Mouse (Mus musculus) limb, embryonic 13.5 days (tissue): ENCODE data around the gene Lgals7. TPM values are rescaled to one million over a fixed set of nuclear protein-coding genes. Genes with fewer than 3 reads are reported as not detected.
A peak's percentile ranks its signal among the peaks of the same experiment; 100 is the strongest.

ENCODE experiments used
- ATAC-seq: fragments of 200-750 bp; cut with Nextera tagmentation; 2 replicates; pipeline ENCODE4 v1.8.0; 2017; ENCODE audit warnings: low read depth, moderate number of reproducible peaks, moderate TSS enrichment; ENCODE audit not compliant: low FRiP score
- H3K27ac ChIP-seq: fragments of 300-500 bp; sonication (generic); 2 replicates; pipeline ENCODE4 v1.5.1; 2015; ENCODE audit warnings: inconsistent platforms, mild to moderate bottlenecking, moderate library complexity
- H3K27me3 ChIP-seq: fragments of 300-500 bp; sonication (generic); 2 replicates; pipeline ENCODE4 v1.6.1; 2015; ENCODE audit warnings: mild to moderate bottlenecking, inconsistent platforms
- H3K36me3 ChIP-seq: fragments of 300-500 bp; sonication (generic); 2 replicates; pipeline ENCODE4 v1.6.1; 2015; ENCODE audit warnings: inconsistent platforms, mild to moderate bottlenecking, moderate library complexity
- H3K4me1 ChIP-seq: fragments of 300-500 bp; sonication (generic); 2 replicates; pipeline ENCODE4 v1.6.1; 2015; ENCODE audit warnings: inconsistent platforms
- H3K4me2 ChIP-seq: fragments of 300-500 bp; sonication (generic); replicated peaks from 2 replicates; pipeline ENCODE4 v1.6.1; 2015; ENCODE audit warnings: inconsistent platforms, mild to moderate bottlenecking, moderate library complexity
- H3K4me3 ChIP-seq: fragments of 300-500 bp; sonication (generic); 2 replicates; pipeline ENCODE4 v1.5.1; 2015; ENCODE audit warnings: moderate library complexity, mild to moderate bottlenecking, inconsistent platforms
- H3K9ac ChIP-seq: fragments of 300-500 bp; sonication (generic); 2 replicates; pipeline ENCODE4 v1.6.1; 2015; ENCODE audit warnings: mild to moderate bottlenecking, inconsistent platforms
- H3K9me3 ChIP-seq: fragments of 300-500 bp; sonication (generic); 2 replicates; pipeline ENCODE4 v1.6.1; 2016; ENCODE audit warnings: inconsistent platforms
- WGBS: fragments of 180-500 bp; shearing (Covaris S2); methylation state at CpG from one replicate; pipeline ENCODE4 v1.1.7; 2015; 5-methylcytosine and 5-hydroxymethylcytosine counted together
- polyA plus RNA-seq: library from polyadenylated mRNA; unstranded; fragments of >200 nt; fragmentation: Nextera tagmentation; extraction: Ambion mirVana; gene quantifications from 2 replicates; pipeline ENCODE4 v1.2.1, GENCODE M21; 2015

Gene Lgals7
- polyA plus RNA-seq, 1 experiment from 2014 or later, result 7.6 TPM

DNA sequence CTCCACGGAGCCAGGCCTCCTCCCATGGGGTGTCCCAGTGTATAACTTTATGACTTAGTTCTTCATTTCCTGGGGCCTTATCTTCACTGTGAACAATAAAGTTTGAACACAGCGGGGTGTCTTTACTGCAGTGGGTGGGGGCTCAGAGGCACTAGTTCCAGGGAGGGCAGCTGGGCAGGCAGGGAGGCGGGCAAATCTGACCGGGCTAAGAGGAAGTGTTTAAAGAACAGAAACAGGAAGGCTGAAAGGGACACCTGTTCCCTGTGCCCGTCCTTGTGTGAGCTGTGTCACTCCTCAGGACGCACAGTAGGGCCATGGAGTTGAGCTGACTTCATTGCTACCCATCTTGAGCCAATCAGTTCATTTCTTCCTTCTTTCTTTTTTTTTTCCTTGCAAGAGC, 31.5 kb upstream of the Lgals7 start:
- WGBS, result 67% methylated on average over 6 of the region's 6 CpGs
- no peak overlapping the region for H3K4me2 ChIP-seq
- ATAC-seq, result no peak
- no peaks in the 10 kb centered on the region for H3K4me1 ChIP-seq
- H3K9ac ChIP-seq, result no peak overlapping the region
- H3K4me3 ChIP-seq, result no peak overlapping the region
- no peaks in the 10 kb centered on the region for H3K27me3 ChIP-seq
- H3K9me3 ChIP-seq, result no peaks in the 10 kb centered on the region
- H3K27ac ChIP-seq, result no peak overlapping the region
- peaks cover 34% of the 10 kb centered on the region for H3K36me3 ChIP-seq

DNA sequence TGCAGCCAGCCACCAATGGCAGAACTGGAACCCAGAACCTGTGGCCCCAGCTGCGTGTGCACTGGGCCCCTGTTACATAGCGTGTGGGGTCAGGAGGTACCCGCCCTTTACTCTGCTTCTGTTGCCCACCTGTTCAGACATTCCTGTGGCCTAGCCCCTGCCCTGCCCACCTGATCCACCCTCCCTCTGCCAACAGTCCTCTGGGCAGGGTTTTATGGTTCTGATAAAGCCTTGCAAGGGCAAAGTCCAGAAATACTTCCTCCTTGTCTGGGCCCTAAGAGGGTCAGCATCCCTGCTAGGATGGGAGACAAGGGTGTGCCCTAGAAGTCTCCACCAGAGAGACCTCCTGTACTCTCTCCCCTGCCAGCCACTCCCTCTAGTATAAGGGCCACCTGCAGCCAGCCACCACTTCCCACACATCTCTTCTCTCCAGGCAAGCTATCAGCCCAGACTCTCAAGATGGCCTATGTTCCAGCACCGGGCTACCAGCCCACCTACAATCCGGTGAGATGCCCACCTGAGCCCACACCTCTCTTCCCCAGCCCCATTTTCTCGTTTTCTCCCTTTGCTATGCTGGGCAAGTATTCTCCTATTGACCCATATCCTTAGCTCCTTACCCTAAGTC, 29.8 kb upstream of the Lgals7 start, which contains the start of gene Lgals4:
Gene Lgals4, plus strand, starts transcription at position 132 of the 625 bp plus-strand sequence.
- WGBS, result 85% methylated on average over 6 of the region's 6 CpGs

DNA sequence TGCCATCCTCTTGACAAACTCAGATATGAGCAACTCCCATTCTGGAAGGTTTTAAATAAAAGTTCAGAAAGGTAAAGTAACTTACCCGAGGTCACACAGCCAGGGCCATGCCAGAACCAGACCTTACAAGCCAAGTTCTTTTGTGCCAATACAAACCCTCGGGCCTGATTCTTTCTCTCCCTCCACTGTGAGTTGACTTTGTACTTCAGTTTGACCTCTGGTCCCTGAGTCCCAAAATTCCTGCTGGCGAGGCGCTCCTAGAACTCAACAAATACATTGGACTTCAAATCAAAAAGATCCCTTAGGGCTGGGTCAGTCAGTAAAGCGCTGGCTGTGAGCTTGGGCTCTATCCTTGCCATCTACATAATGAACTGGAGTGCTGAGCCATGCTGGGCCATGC, 26.7 kb upstream of the Lgals7 start:
- 85% methylated on average over 5 of the region's 5 CpGs for WGBS
- no peak for ATAC-seq
- Histone ChIP-seq H3K36me3 (peaks cover 7% of the 10 kb centered on the region), H3K4me1 (no peaks in the 10 kb centered on the region), H3K27me3 (no peaks in the 10 kb centered on the region), H3K9me3 (no peaks in the 10 kb centered on the region), H3K27ac (no peak overlapping the region), H3K4me2 (no peak overlapping the region), H3K9ac (no peak overlapping the region), H3K4me3 (no peak overlapping the region)

More for the DNA sequence above, 29.8 kb upstream of the Lgals7 start, which contains the start of gene Lgals4:
- H3K4me2 ChIP-seq, result no peak within 1 kb of the TSS
- no peaks in the 10 kb centered on the region for H3K27me3 ChIP-seq
- no peaks in the 10 kb centered on the region for H3K4me1 ChIP-seq
- H3K27ac ChIP-seq, result no peak within 1 kb of the TSS
- no peak for ATAC-seq
- H3K9ac ChIP-seq, result no peak within 1 kb of the TSS
- no peaks in the 10 kb centered on the region for H3K9me3 ChIP-seq
- peaks cover 34% of the 10 kb centered on the region for H3K36me3 ChIP-seq
- no peak within 1 kb of the TSS for H3K4me3 ChIP-seq

DNA sequence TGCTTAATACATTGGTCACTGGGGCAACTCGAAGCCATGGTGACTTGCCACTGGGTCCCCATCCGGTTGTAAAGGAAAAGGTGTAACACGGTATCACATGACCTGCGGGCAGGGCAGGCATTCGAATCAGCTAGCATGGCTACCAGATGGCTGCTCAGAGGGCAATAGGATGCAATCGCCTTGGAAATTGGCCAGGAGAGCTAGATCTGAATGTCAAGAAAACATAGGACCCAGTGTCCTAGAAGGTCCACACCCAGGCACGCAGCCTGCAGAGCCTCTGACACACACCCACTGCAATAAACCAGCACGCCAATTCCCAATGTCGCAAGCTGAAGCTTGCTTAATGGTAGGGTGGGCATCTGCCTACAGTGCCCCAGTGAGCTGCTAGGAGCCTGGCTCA, 25.3 kb upstream of the Lgals7 start:
- no peak overlapping the region for H3K4me3 ChIP-seq
- H3K27ac ChIP-seq, result no peak overlapping the region
- no peak for ATAC-seq
- H3K36me3 ChIP-seq, result no peaks in the 10 kb centered on the region
- no peaks in the 10 kb centered on the region for H3K27me3 ChIP-seq
- 65% methylated on average over 9 of the region's 9 CpGs for WGBS
- H3K4me1 ChIP-seq, result no peaks in the 10 kb centered on the region
- no peak overlapping the region for H3K9ac ChIP-seq
- H3K9me3 ChIP-seq, result no peaks in the 10 kb centered on the region
- no peak overlapping the region for H3K4me2 ChIP-seq

DNA sequence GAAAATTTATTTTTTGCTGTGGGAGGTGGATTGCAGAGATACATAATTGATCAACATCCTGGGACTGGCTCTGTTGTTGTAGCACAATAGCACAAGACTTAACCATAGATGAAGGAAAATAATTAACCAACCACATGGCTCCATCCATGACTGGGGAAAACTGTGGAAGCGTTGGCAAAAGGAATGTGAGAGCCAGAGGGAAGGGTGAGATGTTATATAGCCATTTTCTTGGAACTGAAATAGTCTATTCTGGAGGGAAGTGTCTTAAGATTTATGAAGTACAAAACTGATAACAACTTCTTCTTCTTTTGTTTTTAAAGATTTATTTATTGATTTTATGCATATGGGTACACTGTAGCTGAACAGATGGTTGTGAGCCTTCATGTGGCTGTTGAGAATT, 16.4 kb upstream of the Lgals7 start:
- 63% methylated on average over 1 of the region's 1 CpGs for WGBS
- no peaks in the 10 kb centered on the region for H3K9me3 ChIP-seq
- no peaks in the 10 kb centered on the region for H3K36me3 ChIP-seq
- no peak overlapping the region for H3K4me3 ChIP-seq
- H3K27me3 ChIP-seq, result no peaks in the 10 kb centered on the region
- H3K4me2 ChIP-seq, result no peak overlapping the region
- no peak overlapping the region for H3K9ac ChIP-seq
- ATAC-seq, result no peak
- H3K4me1 ChIP-seq, result peaks cover 23% of the 10 kb centered on the region
- H3K27ac ChIP-seq, result no peak overlapping the region

DNA sequence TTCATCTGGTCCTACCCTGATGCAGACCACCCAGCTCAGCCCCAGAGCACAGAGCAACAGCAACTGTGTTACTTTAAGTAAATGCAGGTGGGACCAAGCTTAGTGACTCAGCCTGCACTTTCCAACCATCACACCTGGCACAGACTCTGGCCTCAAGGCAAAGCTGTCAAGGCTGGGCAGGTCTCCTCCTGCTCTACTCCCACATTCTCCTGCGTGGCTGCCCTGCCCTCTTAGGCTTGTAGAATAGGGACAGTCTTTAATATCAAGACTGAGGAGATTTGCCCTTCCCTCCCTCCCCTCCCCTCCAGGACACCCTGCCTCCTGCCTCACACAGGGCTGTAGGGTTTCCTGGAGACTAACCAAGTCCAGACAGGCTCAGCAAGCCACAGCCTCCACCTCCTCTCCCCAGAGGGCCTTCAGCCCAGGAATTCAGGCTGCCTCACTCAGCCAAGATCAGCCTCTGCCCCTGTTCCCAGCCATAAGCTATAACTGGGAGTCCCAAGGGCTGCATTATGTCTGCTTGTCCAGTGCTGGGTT, 13.9 kb upstream of the Lgals7 start:
- Histone ChIP-seq H3K27me3 (no peaks in the 10 kb centered on the region), H3K4me3 (no peak overlapping the region), H3K9me3 (no peaks in the 10 kb centered on the region; the same call in 1 of the 2 replicates), H3K36me3 (no peaks in the 10 kb centered on the region), H3K9ac (no peak overlapping the region; the same call in 1 of the 2 replicates), H3K4me2 (peak overlapping the region; percentile 21; the same call in 1 of the 2 replicates), H3K27ac (peak overlapping the region; percentile 74; the same call in 1 of the 2 replicates), H3K4me1 (peaks cover 23% of the 10 kb centered on the region)
- WGBS, result 23% methylated on average over 1 of the region's 1 CpGs
- ATAC-seq, result peak; percentile 85

DNA sequence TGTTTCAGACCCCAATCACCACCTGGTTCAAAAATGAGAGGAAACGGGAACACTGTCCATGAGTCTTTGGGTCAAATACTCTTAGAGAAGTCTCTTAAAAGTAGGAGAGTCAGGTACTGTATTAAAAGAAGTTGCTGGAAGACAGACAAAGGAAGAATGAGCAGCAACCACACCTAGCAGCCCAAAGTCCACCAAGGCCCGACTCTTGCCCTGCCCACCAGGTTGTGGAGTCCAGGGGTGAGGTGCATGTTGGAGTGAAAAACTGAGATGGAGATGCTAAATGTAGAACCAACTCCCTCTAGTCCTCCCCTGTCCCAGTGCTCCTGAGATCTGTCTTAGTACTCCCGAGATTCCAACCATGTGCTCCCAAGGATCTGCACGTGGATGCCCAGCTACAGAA, 13.0 kb upstream of the Lgals7 start:
- H3K4me3 ChIP-seq, result no peak overlapping the region
- 73% methylated on average over 4 of the region's 4 CpGs for WGBS
- peak overlapping the region; percentile 74; the same call in 1 of the 2 replicates for H3K27ac ChIP-seq

DNA sequence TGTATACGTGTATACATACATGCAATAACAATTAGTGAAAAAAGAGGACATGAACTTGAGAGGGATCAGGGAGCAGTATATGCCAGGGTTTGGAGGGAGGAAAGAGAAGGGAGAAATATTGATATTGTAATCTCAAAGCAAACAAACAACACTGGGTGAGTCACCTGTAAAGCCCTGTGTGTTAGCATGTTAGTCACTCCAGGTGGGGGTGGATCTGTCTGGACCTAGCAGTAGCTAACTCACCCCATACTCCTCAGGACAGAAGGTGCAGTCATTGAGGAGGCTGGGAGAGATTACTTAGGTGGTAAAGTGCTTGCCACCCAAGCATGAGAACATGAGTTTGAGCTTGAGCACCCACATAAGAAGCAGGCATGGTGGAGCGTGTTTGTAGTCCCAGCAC, 3.7 kb upstream of the Lgals7 start:
- no peak overlapping the region for H3K27ac ChIP-seq
- no peak overlapping the region for H3K4me2 ChIP-seq
- H3K36me3 ChIP-seq, result no peaks in the 10 kb centered on the region
- peaks cover 16% of the 10 kb centered on the region for H3K4me1 ChIP-seq
- H3K4me3 ChIP-seq, result no peak overlapping the region
- no peaks in the 10 kb centered on the region for H3K27me3 ChIP-seq
- 0 out of 2 replicates have a peak, but pooled peaks cover 4% of the 10 kb centered on the region for H3K9me3 ChIP-seq
- ATAC-seq, result no peak
- H3K9ac ChIP-seq, result no peak overlapping the region
- 92% methylated on average over 2 of the region's 2 CpGs for WGBS

More for the DNA sequence above, 13.0 kb upstream of the Lgals7 start:
- Histone ChIP-seq H3K36me3 (no peaks in the 10 kb centered on the region), H3K27me3 (no peaks in the 10 kb centered on the region), H3K9me3 (no peaks in the 10 kb centered on the region; the same call in 1 of the 2 replicates), H3K4me1 (peaks cover 23% of the 10 kb centered on the region), H3K9ac (no peak overlapping the region), H3K4me2 (no peak overlapping the region)
- ATAC-seq, result no peak

DNA sequence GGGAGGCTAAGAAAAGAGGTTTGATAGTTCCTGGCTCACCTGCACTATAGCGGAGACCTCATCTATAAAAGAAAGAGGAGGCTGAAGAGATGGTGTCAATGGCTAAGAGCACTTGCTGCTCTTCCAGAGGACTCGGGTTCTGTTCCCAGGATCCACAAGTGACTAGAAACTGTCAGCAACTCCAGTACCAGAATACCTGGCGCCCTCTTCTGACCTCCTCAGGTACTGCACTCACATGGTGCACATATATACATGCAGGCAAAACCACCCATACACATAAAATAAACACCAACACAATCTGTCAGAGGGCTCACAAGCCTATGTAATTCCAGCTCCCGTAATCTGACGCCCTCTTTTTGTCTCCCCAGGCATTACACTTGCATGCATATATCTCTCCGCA, 2.8 kb upstream of the Lgals7 start:
- Histone ChIP-seq H3K9me3 (0 out of 2 replicates have a peak, but pooled peaks cover 4% of the 10 kb centered on the region), H3K27ac (no peak overlapping the region), H3K4me2 (no peak overlapping the region), H3K4me3 (no peak overlapping the region), H3K36me3 (no peaks in the 10 kb centered on the region), H3K4me1 (peaks cover 21% of the 10 kb centered on the region), H3K9ac (no peak overlapping the region), H3K27me3 (no peaks in the 10 kb centered on the region)
- 89% methylated on average over 6 of the region's 6 CpGs for WGBS
- ATAC-seq, result no peak

DNA sequence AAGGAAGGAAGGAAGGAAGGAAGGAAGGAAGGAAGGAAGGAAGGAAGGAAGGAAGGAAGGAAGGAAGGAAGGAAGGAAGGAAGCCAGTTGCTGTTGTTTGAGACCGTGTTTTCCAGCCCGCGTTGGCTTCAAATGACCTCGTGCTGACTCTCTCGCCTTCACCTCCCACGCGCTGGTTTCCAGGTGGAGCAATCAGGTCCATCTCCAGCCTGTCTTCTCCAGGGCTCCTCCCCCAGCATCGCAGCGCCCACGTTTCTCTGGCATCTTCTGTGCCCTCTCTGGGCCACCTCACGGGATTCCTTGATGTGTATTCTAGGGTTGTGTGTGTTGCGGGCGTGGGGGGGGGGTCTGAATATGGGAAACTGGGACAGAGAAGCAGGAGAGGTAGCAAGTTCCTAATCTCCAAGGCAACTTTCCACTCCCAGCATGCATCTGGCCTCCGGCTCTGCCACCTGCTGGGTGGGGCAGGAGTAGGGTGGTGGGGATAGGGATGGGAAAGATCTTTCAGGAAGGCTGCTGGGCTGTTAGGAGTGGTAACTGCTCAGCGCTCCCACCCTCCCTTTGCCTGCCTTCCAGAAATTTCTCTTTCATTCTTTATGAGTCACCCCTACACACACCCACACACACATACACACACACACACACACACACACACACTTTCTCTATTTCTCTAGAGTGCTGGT, 695 bp upstream of the Lgals7 start:
- no peak for ATAC-seq
- WGBS, result 69% methylated on average over 15 of the region's 15 CpGs

DNA sequence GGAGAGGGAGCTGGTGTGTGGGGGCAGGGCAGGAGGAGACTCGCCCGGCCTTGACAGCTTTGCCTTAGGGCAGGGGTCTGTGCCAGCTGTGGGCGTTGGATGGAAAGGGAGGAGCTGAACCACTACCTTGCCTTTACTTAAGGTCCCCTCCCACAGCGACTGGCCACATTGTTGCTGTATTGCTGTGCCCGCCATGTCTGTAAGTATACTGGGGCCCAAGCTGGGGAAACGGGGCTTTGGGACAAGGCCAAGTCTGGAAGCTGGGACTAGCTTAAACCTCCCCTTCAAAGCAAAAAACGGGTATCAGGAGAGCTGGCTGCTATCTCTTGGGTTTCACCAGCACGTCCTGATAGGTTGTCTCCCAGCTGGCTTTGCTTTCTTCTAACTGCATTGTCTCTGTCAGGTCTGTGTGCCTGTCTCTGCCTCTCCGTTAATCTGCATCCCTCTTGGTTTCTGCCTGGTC, 666 bp downstream of the Lgals7 start:
- H3K4me1 ChIP-seq, result peaks cover 26% of the 10 kb centered on the region
- H3K4me3 ChIP-seq, result peak overlapping the region; percentile 2; the same call in 1 of the 2 replicates
- no peaks in the 10 kb centered on the region for H3K27me3 ChIP-seq
- 38% methylated on average over 9 of the region's 9 CpGs for WGBS
- H3K36me3 ChIP-seq, result no peaks in the 10 kb centered on the region
- no peak overlapping the region; the same call in 1 of the 2 replicates for H3K9ac ChIP-seq
- H3K27ac ChIP-seq, result 0 out of 2 replicates have a peak overlapping the region, but pooled peaks have one; percentile 44
- peak; percentile 10; the same call in 1 of the 2 replicates for ATAC-seq
- H3K4me2 ChIP-seq, result peak overlapping the region; percentile 38
- H3K9me3 ChIP-seq, result 0 out of 2 replicates have a peak, but pooled peaks cover 4% of the 10 kb centered on the region

More for the DNA sequence above, 695 bp upstream of the Lgals7 start:
- Histone ChIP-seq H3K4me3 (no peak overlapping the region), H3K27ac (no peak overlapping the region), H3K9ac (no peak overlapping the region), H3K4me1 (peaks cover 26% of the 10 kb centered on the region), H3K36me3 (no peaks in the 10 kb centered on the region), H3K9me3 (0 out of 2 replicates have a peak, but pooled peaks cover 4% of the 10 kb centered on the region), H3K27me3 (no peaks in the 10 kb centered on the region), H3K4me2 (no peak overlapping the region)
